Mouse (Mus musculus) frontal cortex, postnatal 14 days (tissue): Measurements from ENCODE around the gene Ugt1a5.
"Not testable (repeated sequence)": the region's sequence is repeated elsewhere in the genome, so short reads cannot be mapped to it uniquely, and the experiment has no call there.

Experiments used
- DNase-seq, 2 experiments: peaks; one replicate each; pipeline ENCODE4 v3.0.0; 2022; ENCODE audit warnings: low spot score in 2 of 2

Ugt1a5 gene

DNA sequence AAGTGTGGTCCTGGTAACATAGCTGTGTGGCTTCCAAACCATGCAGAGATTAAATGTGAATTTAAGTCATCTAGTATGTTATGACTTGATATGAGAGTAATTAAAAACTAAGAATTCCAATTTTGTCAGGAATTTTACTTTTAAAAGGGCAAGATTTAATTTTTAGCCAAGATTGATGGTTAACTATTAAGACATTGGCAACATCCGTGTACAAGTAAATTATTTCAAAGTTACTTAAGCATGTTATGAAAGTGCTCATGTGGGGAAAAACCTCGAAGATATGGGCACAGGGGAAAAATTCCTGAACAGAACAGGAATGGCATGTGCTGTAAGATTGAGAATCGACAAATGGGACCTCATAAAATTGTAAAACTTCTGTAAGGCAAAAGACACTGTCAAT is 31.6 kb downstream of the Ugt1a5 start:
- no peak for DNase-seq

DNA sequence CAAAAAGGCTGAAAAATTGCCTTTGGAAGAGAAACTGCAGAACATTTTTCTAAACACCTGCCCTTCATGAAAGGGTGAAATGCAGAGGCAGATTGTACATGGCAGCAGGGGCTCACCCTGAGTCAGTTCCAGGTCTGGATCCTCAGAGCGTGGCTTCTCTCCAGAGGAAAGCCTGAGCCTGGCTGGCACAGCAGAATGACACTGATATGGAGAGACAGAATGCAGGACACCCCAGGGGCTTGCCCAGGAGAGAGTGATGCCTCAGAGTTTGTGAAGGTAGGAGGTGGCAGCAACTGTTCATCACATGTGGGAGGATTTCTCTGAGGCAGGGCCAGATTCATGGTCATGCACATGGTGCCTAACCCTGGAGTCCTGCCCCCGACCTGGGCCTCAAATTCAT is 34.2 kb downstream of the Ugt1a5 start:
- no peak for DNase-seq

DNA sequence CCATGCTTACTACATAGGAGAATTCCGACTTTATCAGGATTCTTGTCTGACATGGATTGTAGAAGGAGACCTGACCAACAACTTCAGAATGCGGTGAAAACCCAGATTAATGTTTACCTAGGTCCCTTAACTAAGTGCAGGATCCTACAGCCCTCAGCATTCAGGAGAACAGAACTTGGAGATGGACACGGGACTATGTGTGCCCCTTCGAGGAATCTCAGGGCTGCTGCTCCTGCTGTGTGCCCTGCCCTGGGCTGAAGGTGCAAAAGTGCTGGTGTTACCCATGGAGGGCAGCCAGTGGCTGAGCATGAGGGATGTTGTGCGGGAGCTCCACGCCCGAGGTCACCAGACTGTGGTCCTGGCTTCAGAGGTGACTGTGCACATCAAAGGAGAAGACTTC is 34.6 kb downstream of the Ugt1a5 start, which contains the start of gene Ugt1a2:
Gene Ugt1a2, plus strand, starts transcription at position 146 of the 400 bp plus-strand sequence.
- DNase-seq: no peak

DNA sequence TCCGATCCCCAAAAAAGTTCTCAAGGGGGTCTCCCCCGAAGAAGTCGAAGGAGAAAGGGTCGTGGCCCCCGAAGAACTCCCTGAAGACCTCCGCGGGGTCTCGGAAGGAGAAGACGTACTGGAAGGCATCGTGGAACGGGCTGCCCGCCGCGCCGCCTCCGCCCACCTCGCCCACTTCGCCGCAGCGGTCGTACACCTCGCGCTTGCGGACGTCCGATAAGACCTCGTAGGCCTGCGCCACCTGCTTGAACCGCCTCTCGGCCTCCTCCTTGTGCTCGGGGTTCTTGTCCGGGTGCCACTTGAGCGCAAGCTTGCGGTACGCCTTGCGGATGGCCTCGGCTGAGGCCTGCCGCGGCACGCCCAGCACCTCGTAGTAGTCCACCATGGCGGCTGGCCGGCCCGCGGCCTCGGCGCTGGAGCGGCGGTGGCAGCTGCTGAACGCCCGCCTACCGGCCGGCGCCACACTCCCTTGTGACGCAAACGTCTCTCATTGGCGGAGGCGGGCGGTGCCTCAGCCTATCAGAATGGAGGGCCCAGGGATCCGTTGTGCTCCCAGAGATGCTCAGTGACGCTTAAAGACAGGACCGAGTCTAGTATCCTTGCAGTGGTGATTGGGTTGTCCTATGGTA is 39.6 kb downstream of the Ugt1a5 start, which contains the start of gene Dnajb3:
Gene Dnajb3, minus strand, starts transcription at position 489 of the 629 bp plus-strand sequence.
- peak; percentile 66 to 73 for DNase-seq

DNA sequence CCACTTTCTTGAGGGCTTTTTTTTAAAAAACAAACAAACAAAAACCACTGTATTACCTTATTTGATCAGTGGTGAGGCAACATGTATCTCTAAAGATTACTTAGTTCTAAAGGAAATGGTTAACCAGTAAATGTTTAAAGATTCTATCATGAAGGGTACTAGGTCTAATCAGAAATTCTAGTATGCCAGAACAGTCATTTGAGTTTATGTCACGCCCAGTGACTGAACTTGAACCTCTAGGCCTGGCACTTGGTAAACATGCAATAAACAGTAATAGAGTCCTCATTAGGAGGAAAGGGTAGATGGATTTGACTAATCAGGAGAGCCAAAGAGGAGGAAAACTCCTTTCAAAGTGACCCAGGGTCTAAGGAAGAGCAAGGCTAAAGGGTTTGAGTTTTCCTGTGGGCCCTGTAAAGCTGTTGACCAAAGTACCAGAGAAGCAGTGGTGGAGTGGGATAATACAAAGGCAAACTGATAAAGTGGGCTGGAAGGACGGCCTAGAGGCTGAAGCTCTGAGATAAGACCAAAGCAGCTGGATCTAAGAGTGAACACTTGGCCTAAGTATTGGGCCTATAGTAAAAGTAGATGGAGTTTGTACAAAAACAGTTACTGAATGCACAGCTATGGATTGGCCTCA is 41.1 kb downstream of the Ugt1a5 start:
- DNase-seq: no peak

DNA sequence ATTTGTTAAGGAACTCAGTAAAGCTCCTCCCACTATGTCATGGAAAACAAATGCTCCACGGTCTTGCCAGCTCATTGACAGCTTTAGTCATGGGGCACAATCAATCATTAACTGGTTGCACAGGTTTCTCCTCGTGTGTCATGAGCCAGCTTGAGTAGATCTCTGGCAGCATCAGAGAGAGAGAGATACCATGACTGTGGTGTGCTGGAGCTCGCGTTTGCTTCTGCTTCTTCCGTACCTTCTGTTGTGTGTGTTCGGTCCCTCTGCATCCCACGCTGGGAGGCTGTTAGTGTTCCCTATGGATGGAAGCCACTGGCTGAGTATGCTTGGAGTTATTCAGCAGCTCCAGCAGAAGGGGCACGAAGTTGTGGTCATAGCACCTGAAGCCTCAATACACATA is 46.0 kb downstream of the Ugt1a5 start, which contains the start of gene Ugt1a1:
Gene Ugt1a1, plus strand, starts transcription at position 148 of the 400 bp plus-strand sequence.
- no peak for DNase-seq

DNA sequence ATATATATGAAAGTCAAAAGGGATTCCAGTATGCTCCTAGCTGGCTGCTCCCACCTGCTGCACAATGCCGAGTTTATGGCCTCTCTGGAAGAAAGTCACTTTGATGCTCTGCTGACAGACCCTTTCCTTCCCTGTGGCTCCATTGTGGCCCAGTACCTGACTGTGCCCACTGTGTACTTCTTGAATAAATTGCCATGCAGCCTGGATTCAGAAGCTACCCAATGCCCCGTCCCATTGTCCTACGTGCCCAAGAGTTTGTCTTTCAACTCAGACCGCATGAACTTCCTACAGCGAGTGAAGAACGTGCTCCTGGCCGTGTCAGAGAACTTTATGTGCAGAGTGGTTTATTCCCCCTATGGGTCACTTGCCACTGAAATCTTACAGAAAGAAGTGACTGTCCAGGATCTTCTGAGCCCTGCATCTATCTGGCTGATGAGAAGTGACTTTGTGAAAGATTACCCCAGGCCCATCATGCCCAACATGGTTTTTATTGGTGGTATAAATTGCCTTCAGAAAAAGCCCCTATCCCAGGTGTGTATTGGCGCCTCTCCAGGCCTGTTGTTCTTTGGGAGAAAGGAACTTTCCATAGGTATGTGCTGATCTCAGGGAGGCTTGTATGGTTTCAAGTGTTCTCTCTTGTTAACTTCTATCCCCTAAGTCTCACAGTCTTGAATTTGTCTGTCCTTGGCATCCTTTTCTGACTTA is 46.7 kb downstream of the Ugt1a5 start:
- DNase-seq: no peak

DNA sequence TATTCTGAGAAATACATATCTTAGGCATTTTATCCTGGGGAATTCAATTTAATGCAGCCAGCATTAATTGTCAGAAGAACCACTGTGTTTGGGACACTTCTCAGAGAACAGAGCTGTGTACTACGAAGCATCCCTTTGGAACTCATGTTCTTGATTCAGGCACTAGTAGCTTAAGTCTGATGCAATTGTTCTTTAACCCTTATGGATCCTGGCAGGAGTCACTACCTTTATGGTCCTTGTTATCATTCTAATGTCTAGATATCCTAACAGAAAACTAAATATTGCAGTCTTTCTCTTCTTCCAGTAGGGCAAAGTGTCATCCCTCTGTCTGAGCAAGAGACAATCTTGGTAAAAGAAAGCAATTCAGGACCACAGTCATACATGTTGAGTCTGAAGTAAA is 47.2 kb downstream of the Ugt1a5 start:
- DNase-seq: no peak

DNA sequence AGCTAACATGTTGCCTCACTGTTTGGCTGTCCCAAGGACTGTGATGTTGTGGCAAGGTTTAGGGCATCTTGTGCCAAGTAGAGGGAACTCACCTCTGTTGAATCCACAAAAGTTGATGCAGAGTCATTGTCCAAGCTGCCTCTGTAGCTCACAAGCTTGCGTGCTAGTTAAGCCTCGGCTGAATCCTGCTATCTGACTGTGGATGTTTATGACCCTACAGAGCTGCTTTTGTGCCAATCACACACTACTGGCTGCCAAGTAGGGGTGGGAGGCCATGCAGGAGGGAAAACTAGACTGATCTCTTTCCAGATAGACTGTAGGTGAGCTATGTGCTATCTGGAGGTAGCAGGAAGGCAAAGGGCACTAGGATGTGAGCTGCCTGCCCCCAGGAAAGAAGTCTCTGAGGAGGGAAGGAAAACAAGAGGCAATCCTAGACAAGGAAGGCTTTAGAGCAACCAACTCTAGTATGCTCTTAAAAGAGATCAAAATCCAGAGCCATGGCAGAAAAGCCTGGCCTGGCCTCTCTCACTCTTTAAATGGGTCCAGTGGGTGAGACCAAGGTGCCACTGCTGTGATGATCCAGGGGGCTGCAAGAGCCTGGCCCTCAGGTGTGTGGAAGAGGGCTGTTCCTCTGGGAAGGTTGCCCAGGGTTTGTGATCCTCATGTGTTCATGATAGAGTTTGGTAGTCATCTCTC is 48.1 kb downstream of the Ugt1a5 start:
- DNase-seq: no peak

DNA sequence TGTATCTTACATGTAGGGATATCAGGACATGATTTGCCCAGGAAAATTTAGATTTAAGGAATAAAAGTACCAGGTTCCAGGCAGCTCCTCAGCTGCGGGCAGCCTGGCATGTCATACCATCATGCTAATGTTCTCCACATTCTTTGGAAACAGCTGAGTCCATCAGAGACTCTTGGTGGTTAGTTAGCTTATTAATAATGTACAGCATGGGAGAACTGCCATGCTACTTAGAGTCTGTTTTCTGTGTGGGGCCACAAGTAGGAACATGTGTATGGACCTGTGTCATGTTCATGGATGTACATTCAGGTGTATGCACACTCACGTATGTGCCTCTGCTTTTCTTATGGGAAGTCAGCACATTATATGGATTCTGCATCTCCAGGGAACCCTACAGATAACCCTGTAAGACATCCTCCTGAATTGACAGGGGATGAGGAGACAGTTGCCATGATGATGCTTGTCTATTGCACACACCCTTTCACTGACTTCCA is 48.7 kb downstream of the Ugt1a5 start:
- DNase-seq: no peak

DNA sequence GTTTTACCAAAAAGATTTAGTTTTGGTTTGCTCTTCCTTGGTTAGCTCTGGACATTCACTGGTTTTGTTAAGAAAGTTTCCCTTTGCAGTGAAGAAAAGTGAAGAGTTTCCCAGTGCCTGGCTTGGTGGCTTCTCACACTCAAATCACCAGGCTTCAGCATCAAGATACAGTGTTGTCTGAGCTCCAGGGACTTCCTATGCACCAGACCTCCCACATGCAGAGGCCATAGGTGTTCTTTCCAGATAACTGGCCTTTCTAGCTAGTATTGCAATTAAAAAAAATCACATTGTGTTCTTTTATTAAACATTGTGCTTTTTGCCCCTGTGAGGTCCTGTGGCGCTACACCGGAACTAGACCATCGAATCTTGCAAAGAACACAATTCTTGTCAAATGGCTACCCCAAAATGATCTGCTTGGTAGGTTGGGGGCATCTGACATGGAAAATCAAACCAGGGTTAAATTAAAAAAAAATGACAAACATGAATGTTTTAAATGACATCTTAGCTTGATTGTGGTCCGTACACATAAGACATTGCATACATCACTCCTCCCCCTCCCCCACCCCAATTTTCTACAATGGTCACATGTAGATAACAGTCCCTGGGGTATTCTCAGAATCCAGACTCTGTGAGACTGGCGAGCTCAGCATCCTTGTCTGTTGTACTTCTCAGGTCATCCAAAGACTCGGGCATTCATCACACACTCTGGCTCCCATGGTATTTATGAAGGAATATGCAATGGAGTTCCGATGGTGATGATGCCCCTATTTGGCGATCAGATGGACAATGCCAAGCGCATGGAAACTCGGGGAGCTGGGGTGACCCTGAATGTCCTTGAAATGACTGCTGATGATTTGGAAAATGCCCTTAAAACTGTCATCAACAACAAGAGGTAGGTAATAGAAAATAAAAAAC is 49.9 kb downstream of the Ugt1a5 start:
- no peak for DNase-seq

DNA sequence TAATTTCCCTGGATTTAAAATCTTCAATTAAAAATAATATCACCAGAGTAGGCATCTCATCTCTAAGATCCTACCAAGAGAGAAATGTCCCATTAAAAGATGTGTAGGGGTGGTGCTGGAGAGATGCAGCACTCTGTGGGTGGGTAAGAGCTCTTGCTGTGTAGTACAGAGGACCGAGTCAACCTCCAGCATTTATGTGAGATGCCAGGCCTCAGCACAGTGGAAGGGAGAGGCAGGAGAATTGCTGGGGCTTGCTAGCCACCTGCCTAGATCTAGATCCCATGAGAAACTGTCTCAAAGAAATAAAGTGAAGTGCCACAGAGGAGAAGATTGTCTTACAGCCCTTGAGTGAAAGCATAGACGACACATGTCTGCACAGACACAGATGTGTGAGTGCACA is 50.7 kb downstream of the Ugt1a5 start:
- no peak for DNase-seq

DNA sequence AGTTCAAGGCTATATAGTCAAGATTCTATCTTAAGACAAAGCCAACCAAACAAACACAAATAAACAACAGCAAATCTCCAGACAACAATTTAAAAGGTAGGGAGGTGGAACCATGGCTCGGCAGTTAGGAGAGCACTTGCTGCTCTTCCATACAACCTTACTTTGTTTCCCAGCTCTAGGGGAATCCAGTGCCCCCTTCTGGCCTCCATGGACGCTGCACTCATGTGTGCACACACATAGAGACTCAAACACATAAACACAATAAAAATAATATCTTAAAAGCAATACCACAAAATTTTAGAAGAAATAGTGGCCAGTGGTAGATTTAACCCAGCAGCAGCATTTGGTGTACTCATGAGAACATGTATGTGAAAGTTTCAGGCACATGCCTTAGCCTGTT is 51.3 kb downstream of the Ugt1a5 start:
- no peak for DNase-seq

DNA sequence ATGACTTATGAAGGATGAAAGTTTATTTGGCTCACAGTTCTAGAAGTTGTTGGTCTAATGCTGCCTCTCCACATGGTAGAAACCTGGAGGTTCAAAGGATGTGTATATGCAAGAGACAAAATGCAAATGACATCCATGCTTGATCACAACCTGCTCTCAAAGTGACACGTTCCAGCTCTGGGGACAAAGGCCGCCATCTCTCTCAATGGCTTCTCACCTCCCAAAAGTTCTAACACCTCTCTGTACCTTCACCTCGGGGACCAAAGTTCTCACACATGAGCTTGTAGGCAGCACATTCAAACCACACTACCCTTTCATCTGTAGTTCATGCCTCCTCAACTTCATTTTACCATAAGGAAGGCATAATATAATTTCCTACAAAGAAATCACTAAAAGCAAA is 51.8 kb downstream of the Ugt1a5 start:
- no peak for DNase-seq

DNA sequence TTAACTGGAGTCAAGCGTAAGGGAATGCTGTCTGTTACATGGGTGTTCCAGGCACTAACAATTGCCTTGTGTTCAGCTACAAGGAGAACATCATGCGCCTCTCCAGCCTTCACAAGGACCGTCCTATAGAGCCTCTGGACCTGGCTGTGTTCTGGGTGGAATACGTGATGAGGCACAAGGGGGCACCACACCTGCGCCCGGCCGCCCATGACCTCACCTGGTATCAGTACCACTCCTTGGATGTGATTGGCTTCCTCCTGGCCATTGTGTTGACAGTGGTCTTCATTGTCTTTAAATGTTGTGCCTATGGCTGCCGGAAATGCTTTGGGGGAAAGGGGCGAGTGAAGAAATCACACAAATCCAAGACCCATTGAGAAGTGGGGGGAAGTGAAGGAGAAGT is 52.2 kb downstream of the Ugt1a5 start:
- DNase-seq: no peak

DNA sequence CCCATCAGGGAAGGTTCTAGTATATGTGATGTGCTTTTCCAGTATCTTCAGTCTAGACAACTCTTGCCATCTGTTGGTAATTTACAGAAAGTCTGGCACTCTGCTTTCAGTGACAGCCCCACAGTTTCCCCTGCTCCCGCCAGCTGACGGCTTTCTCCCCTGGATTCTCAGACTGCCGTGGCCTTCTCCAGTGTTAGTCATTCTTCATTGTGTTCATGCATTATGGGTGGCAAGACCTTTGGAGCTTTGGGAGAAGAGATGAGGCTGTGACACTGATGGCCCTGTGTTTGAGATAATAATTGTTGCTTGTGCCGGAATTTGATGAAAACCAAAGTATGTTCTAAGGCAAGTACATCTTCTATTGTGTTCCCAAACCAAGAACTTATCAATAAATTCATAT is 52.8 kb downstream of the Ugt1a5 start:
- DNase-seq: no peak

DNA sequence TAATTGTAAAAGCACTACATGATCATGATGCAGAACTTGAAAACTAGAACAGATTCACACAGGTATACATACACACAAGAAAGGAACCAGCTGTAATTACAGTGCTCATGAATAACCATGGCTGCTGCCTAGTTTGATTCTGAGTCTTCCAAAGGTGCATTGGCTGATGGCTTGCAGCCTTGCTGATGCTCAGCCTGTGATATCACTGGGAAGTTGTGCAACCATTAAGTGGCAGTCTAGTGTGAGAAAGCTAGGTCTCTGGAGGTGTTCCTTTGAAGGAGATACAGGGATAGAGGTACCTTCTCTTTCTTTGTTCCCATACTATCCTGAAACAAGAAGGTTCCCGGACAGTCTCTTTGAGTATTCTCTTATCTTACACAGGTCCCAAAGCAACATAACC is 53.2 kb downstream of the Ugt1a5 start:
- DNase-seq: no peak

DNA sequence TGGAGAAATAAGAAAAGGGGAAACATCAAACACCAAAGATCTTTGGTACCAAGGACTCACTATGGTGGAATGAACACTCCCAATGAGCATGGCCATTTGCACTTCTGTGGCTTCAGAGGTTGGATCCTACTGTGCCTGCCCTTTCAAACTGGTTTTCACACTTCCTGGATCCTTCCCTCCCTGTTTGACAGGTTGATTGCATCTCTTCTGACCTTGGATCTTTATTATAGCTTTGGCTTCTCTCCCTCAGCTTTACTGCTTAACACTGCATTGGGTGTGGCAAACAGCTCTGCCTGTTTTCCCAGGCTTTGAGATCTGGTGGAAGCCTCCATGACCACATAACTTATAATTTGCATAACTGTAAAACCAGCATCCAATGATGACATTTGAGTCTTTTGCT is 54.5 kb downstream of the Ugt1a5 start:
- no peak for DNase-seq

DNA sequence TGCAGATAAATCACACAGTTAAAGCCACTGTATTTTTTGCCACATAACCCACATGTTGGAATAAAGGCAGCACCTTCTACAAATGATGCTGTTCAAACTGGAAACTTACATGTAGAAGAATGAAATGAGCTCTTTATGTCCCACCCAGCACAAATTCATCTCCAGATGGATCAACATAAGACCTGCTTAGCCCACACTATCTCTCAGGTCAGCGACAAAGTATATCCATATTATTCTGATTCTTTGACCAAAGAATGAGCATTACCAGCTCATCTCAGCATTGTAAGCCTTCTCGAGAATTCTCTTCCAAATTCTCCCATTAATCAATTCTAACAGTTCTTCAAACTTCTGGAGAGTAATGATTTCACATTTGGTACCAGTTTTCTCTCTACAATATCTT is 56.4 kb downstream of the Ugt1a5 start:
- DNase-seq: no peak

DNA sequence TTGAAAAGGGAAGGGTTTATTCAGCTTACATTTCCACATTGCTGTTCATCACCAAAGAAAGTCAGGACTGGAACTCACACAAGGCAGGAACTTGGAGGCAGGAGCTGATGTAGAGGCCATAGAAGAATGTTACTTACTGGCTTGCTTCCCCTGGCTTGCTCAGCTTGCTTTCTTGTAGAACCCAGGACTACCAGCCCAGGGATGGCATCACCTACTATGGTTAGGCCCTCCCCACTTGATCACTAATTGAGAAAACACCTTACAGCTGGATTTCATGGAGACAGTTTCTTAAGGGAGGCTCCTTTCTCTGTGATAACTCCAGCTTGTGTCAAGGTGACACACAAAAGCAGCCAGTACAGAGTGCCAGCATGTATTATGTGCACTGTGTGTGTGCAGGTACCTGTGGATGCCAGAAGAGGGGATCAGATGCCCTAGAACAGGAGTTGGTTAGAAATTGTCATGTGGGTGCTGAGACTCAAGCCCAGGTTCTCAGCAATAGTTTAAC is 57.3 kb downstream of the Ugt1a5 start:
- DNase-seq: not testable (repeated sequence)

DNA sequence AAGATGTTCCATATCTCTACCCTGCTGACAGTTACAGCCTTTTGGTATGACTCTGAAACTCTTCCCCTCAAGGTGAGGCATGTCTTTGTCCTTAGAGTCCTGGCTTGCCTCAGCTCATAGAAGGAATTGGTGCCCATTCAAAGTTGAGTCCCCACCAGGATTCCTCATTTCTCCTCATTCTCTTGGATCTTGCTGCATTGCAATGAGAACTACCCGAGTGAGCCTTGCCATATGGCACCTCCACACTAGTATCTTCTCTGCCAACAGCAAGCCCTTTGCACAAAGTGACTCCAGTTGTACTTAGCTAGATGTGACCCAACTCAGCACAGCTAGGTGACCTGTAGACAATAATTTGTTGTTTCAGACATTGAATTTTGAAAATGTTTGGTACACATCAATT is 57.8 kb downstream of the Ugt1a5 start:
- DNase-seq: no peak
